Mouse (Mus musculus) CH12.LX (cell line): ENCODE data around the gene Man2a1.

ENCODE experiments used
- CTCF ChIP-seq, 2 experiments: IDR thresholded peaks in 1 of 2; conservative IDR thresholded peaks in 1 of 2; 2 replicates each; pipeline ENCODE4 v1.5.1; 2011 to 2012; ENCODE audit warnings: low read depth in 2 of 2, low read length in 2 of 2, improper control_type of control experiment in 1 of 2, inconsistent platforms in 1 of 2, mild to moderate bottlenecking in 1 of 2, moderate library complexity in 1 of 2
- EP300 ChIP-seq: IDR thresholded peaks from 2 replicates; pipeline ENCODE4 v1.6.1; 2011; ENCODE audit warnings: low read length, improper control_type of control experiment
- POLR2A ChIP-seq: IDR thresholded peaks from 2 replicates; pipeline ENCODE4 v1.6.1; 2011; ENCODE audit warnings: low read depth, mild to moderate bottlenecking, improper control_type of control experiment, low read length
- RCOR1 ChIP-seq: conservative IDR thresholded peaks from 2 replicates; pipeline ENCODE4 v1.6.1; 2012; ENCODE audit warnings: low read depth, mild to moderate bottlenecking, inconsistent platforms, low read length, improper control_type of control experiment
- USF1 ChIP-seq: IDR thresholded peaks from 2 replicates; pipeline ENCODE4 v1.6.1; 2014; ENCODE audit warnings: low read depth, mild to moderate bottlenecking, inconsistent platforms, low read length, improper control_type of control experiment
- ZC3H11A ChIP-seq: IDR thresholded peaks from 2 replicates; pipeline ENCODE4 v1.6.1; 2012; ENCODE audit warnings: low read depth, mild to moderate bottlenecking, inconsistent platforms, low read length, improper control_type of control experiment

DNA sequence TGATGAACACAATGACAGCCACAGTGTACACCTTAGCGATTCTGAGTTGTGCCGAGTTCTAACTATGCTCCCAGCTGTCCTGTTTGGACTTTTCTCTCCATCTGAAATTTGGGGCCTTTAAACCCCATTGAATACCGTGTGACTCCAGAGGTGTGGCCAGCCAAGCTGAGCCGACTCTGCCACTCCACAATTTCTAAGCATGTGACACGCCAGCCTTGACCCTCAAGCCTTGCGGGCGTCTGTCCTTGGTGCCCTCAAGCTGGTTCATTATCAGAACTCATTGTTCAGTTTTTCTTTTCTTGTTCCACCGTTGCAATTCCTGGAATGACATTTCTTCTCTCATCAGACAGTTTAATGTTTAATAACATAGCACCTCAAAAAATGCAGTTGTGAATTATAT lies 98.0 kb downstream of the Man2a1 start:
- TF ChIP-seq CTCF (conservative IDR thresholded peaks at IDR 0.05 in 1 of 2, IDR thresholded peaks at IDR 0.05 in 1 of 2; ENCODE audit: low read depth in 2 of 2, low read length in 2 of 2) (no peak), RCOR1 (no peak), ZC3H11A (no peak), POLR2A (no peak), USF1 (no peak), EP300 (no peak)
